Mouse (Mus musculus): ENCODE measurements at regions not wholly inside any gene's neighbourhood (a gene's known extent, or its start where the extent isn't known, plus 50 kb on each side); places are given as distances from the start of the nearest gene placed in this dataset.

- no peak for TF ChIP-seq POLR2A (IDR thresholded peaks at IDR 0.05; ENCODE audit: borderline replicate concordance, extremely low read depth, insufficient read depth, insufficient read length)
- no peak overlapping the region for H3K4me2 ChIP-seq (replicated peaks; ENCODE audit: low read depth, low read length, severe bottlenecking)
Measured at GRCm38 (mm10) chr2:61267706-61268105, 304.7 kb upstream of the Rbms1 start.

DNA sequence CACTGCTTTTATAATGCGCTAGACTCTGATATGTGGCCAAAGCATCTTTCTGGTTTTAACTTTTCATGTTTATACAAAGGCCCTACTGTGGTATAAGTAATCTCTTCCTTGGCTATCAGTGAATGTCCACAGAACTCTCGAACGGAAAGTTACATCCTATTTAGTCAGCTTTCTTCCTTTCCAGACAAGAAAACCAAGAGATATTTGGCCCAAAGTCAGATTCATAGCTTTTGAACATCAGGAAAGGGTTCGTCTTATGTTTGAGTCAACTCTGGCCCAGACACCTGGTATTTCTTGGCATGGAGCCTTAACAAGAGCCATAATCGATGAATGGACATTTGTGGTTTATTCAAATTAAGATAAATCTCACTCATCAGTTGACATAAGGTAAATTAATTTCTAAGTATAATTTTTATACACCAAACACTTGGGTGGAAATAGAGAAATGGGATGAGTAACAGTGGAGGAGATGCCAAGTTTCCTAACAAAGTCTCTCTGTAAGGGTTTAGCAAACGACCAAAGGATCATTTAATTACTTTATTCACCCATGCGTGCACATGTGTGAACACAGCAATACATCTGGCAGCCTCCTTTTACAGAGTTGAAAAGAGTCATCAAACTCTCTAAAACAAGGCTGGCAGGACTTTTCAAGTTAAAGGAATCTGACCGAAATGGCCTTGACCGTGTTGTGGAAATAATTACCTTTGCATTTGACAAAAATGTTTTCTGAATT lies 287.2 kb upstream of the Rbms1 start:
- Histone ChIP-seq H3K4me2 (replicated peaks; ENCODE audit: low read depth, low read length, severe bottlenecking) (no peak overlapping the region), H3K27me3 (ENCODE audit: control insufficient read depth, insufficient read depth, low read length) (no peaks in the 10 kb centered on the region), H3K9ac (ENCODE audit: low read depth, low read length, severe bottlenecking) (no peak overlapping the region), H3K4me3 (replicated peaks; ENCODE audit: low read length) (no peak overlapping the region), H3K27ac (replicated peaks; ENCODE audit: low read depth, low read length) (no peak overlapping the region), H3K9me3 (ENCODE audit: control insufficient read depth, low read length) (no peaks in the 10 kb centered on the region), H3K36me3 (ENCODE audit: control insufficient read depth, insufficient read depth, low read length) (no peaks in the 10 kb centered on the region), H3K4me1 (ENCODE audit: control insufficient read depth, insufficient read depth, low read length) (no peaks in the 10 kb centered on the region; the same call in 1 of the 2 replicates)
- ATAC-seq (ENCODE audit: low FRiP score, low read depth) (no peak), DNase-seq (ENCODE audit: low spot score) (peak; percentile 18)
- no peak for TF ChIP-seq POLR2A (IDR thresholded peaks at IDR 0.05; ENCODE audit: borderline replicate concordance, extremely low read depth, insufficient read depth, insufficient read length)
- WGBS = 56% methylated on average over 9 of the region's 9 CpGs

More at GRCm38 (mm10) chr2:61267706-61268105, 304.7 kb upstream of the Rbms1 start:
- ATAC-seq (ENCODE audit: low FRiP score, low read depth) (no peak), DNase-seq (ENCODE audit: low spot score) (no peak)
- Histone ChIP-seq H3K4me1 (ENCODE audit: control insufficient read depth, insufficient read depth, low read length) (no peaks in the 10 kb centered on the region), H3K27me3 (ENCODE audit: control insufficient read depth, insufficient read depth, low read length) (no peaks in the 10 kb centered on the region), H3K9me3 (ENCODE audit: control insufficient read depth, low read length) (no peaks in the 10 kb centered on the region), H3K36me3 (ENCODE audit: control insufficient read depth, insufficient read depth, low read length) (no peaks in the 10 kb centered on the region), H3K27ac (replicated peaks; ENCODE audit: low read depth, low read length) (no peak overlapping the region), H3K4me3 (replicated peaks; ENCODE audit: low read length) (no peak overlapping the region), H3K9ac (ENCODE audit: low read depth, low read length, severe bottlenecking) (no peak overlapping the region)
- 82% methylated on average over 3 of the region's 3 CpGs for WGBS

GRCm38 (mm10) chr2:61247956-61248355 lies 285.0 kb upstream of the Rbms1 start:
- H3K4me3 ChIP-seq (replicated peaks; ENCODE audit: low read length) = no peak overlapping the region
- no peaks in the 10 kb centered on the region for H3K9me3 ChIP-seq (ENCODE audit: control insufficient read depth, low read length)
- H3K4me2 ChIP-seq (replicated peaks; ENCODE audit: low read depth, low read length, severe bottlenecking) = no peak overlapping the region
- H3K27me3 ChIP-seq (ENCODE audit: control insufficient read depth, insufficient read depth, low read length) = no peaks in the 10 kb centered on the region
- ATAC-seq (ENCODE audit: low FRiP score, low read depth) (no peak), DNase-seq (ENCODE audit: low spot score) (peak; percentile 26)
- no peaks in the 10 kb centered on the region; the same call in 1 of the 2 replicates for H3K4me1 ChIP-seq (ENCODE audit: control insufficient read depth, insufficient read depth, low read length)
- no peaks in the 10 kb centered on the region for H3K36me3 ChIP-seq (ENCODE audit: control insufficient read depth, insufficient read depth, low read length)
- H3K9ac ChIP-seq (ENCODE audit: low read depth, low read length, severe bottlenecking) = no peak overlapping the region
- no peak overlapping the region for H3K27ac ChIP-seq (replicated peaks; ENCODE audit: low read depth, low read length)
- TF ChIP-seq POLR2A (IDR thresholded peaks at IDR 0.05; ENCODE audit: borderline replicate concordance, extremely low read depth, insufficient read depth, insufficient read length) = no peak
- 59% methylated on average over 4 of the region's 4 CpGs for WGBS

DNA sequence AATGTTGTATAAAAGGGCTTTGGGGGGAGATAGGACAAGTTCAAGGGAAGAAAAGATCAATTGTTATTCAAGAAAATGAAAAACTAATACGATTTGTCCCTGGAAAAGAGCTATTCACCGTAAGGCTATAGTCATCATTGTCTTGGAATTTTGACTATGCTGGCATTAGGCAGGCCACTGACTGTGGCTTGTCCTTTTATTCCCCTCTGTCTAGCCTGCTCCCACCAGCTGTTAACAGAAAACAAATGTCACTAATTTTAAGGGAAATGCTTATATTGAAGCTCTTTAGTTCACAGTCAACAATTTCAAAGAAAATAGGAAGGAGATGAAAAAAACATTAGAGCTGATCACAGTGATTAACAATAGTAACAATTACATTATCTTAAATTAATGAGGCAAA lies 284.3 kb upstream of the Rbms1 start:
- no peaks in the 10 kb centered on the region; the same call in 1 of the 2 replicates for H3K4me1 ChIP-seq (ENCODE audit: control insufficient read depth, insufficient read depth, low read length)
- TF ChIP-seq POLR2A (IDR thresholded peaks at IDR 0.05; ENCODE audit: borderline replicate concordance, extremely low read depth, insufficient read depth, insufficient read length) = no peak
- H3K9ac ChIP-seq (ENCODE audit: low read depth, low read length, severe bottlenecking) = no peak overlapping the region
- ATAC-seq (ENCODE audit: low FRiP score, low read depth) = 0 out of 2 replicates have a peak, but pooled peaks have one; percentile 63
- H3K27ac ChIP-seq (replicated peaks; ENCODE audit: low read depth, low read length) = no peak overlapping the region
- no peaks in the 10 kb centered on the region for H3K36me3 ChIP-seq (ENCODE audit: control insufficient read depth, insufficient read depth, low read length)
- H3K27me3 ChIP-seq (ENCODE audit: control insufficient read depth, insufficient read depth, low read length) = no peaks in the 10 kb centered on the region
- no peaks in the 10 kb centered on the region for H3K9me3 ChIP-seq (ENCODE audit: control insufficient read depth, low read length)
- no peak overlapping the region for H3K4me2 ChIP-seq (replicated peaks; ENCODE audit: low read depth, low read length, severe bottlenecking)
- 51% methylated on average over 2 of the region's 2 CpGs for WGBS
- no peak overlapping the region for H3K4me3 ChIP-seq (replicated peaks; ENCODE audit: low read length)
- peak; percentile 29 for DNase-seq (ENCODE audit: low spot score)

GRCm38 (mm10) chr2:61246691-61247258 lies 283.8 kb upstream of the Rbms1 start:
- no peak overlapping the region for H3K9ac ChIP-seq (ENCODE audit: low read depth, low read length, severe bottlenecking)
- H3K9me3 ChIP-seq (ENCODE audit: control insufficient read depth, low read length) = no peaks in the 10 kb centered on the region
- no peaks in the 10 kb centered on the region; the same call in 1 of the 2 replicates for H3K4me1 ChIP-seq (ENCODE audit: control insufficient read depth, insufficient read depth, low read length)
- H3K36me3 ChIP-seq (ENCODE audit: control insufficient read depth, insufficient read depth, low read length) = no peaks in the 10 kb centered on the region
- WGBS = 5% methylated on average over 3 of the region's 3 CpGs
- peak; percentile 62 for ATAC-seq (ENCODE audit: low FRiP score, low read depth)
- no peak for TF ChIP-seq POLR2A (IDR thresholded peaks at IDR 0.05; ENCODE audit: borderline replicate concordance, extremely low read depth, insufficient read depth, insufficient read length)
- peak; percentile 36 for DNase-seq (ENCODE audit: low spot score)
- no peak overlapping the region for H3K27ac ChIP-seq (replicated peaks; ENCODE audit: low read depth, low read length)
- no peak overlapping the region for H3K4me2 ChIP-seq (replicated peaks; ENCODE audit: low read depth, low read length, severe bottlenecking)
- no peaks in the 10 kb centered on the region for H3K27me3 ChIP-seq (ENCODE audit: control insufficient read depth, insufficient read depth, low read length)
- H3K4me3 ChIP-seq (replicated peaks; ENCODE audit: low read length) = no peak overlapping the region

All from limb, embryonic 14.5 days (tissue).